Mouse (Mus musculus) G1E (cell line): ENCODE measurements around the gene Sox30.

Experiments
- CTCF ChIP-seq: IDR thresholded peaks from 2 replicates; pipeline ENCODE4 v1.5.1; 2012; ENCODE audit warnings: low read depth, low read length, inconsistent platforms, mixed read lengths
- POLR2AphosphoS5 ChIP-seq: IDR thresholded peaks from 2 replicates; pipeline ENCODE4 v1.6.1; 2012; ENCODE audit warnings: low read depth, low read length, inconsistent platforms; ENCODE audit not compliant: insufficient replicate concordance

DNA sequence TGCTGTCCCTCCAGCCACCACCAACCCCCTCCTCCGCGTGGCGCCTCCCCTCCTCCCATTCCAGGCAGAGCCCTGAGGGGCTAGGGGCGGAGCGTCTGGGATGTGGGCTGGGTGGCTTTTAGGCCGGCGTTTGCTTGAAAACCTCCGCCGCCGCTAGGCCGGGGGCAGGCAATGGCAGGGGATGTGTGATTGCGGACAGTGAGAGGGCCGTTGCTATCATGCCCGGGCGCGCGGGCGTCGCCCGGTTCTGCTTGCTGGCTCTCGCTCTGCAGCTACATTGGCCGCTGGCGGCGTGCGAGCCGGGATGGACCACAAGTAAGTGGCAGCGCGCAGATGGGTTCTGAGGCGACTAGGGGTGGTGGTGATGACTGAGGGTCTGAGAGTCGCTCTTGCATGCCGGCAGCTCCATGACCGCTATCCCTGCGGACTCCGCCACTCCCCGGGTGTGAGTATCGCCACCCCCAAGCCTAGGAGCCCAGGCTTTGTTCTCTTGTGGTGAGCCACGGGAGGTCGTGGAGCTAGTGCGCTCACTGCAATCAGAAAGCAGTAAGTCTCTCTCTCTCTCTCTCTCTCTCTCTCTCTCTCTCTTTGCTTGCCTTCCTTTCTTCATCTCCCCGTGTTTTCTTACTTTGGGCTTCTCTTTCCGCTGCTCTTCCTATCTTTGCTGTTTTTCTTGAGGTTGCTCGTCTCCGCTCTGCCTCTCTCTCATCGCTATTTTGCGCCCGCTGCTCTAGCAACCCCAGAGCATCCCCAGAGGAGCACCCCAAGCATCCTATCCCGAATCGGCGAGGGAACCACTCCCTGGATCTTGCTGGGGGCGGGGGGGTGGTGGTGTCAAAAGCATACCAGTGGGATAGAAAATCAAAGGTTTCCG lies 76.0 kb downstream of the Sox30 start, which contains the start of gene Adam19:
- TF ChIP-seq CTCF (no peak), POLR2AphosphoS5 (no peak)
